Mouse (Mus musculus): ENCODE data around the gene Fabp3.

The Fabp3 gene

GRCm38 (mm10) chr4:130308231-130309081 is at the start of gene Fabp3, which contains the start of gene Gm10570:
Fabp3 (plus strand) TSS chr4:130308595.
Gm10570 (minus strand) TSS chr4:130308674.
- ATAC-seq (ENCODE audit: low TSS enrichment) = peak; percentile 58

- no peak for ATAC-seq (ENCODE audit: low TSS enrichment)
Observed at GRCm38 (mm10) chr4:130260406-130260805, 48.0 kb upstream of the Fabp3 start.

DNA sequence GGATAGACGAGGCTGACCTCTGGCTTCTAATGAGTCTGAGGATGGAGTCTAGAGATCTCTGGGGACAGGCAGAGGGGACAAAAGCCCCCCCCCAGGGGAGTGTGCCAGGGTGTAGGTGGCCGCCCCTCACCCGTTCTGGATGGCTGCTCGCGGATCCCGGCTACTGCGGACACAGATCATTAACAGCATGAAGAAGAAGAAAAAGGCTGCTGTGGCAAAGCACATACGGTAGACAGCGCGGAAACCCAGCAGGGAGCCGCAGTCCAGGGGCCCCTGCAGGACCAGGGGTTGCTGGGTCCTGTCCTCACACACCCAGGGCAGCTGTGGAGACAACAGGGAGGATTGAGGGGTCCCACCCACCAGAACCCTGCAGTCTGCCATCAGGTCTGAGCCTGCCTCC is 44.3 kb upstream of the Fabp3 start:
- ATAC-seq (ENCODE audit: low TSS enrichment) = no peak

GRCm38 (mm10) chr4:130264698-130265349 is 43.6 kb upstream of the Fabp3 start:
- peak; percentile 31; the same call in 1 of the 2 replicates for ATAC-seq (ENCODE audit: low TSS enrichment)

DNA sequence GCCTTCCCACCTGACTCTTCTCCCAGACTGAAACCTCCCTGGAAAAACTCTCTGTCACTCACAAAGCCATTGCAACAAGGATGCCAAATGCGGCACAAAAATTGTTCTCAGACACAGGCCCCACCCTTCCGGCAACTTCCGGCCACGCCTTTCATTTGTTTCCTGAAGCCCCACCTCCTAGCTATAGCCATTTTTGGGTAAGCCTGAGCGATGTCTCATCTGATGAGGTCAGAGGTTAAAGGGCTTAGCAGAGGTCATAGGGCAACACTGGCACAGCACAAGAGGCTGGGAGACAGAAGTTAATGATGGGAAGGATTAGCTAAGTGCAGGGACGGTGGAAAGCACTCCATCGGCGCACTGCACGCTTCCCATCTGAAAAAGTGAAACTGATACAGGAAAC is 41.8 kb upstream of the Fabp3 start:
- ATAC-seq (ENCODE audit: low TSS enrichment) = no peak

GRCm38 (mm10) chr4:130267069-130267468 is 41.3 kb upstream of the Fabp3 start:
- no peak for ATAC-seq (ENCODE audit: low TSS enrichment)

GRCm38 (mm10) chr4:130268736-130269135 is 39.7 kb upstream of the Fabp3 start:
- ATAC-seq (ENCODE audit: low TSS enrichment) = no peak

DNA sequence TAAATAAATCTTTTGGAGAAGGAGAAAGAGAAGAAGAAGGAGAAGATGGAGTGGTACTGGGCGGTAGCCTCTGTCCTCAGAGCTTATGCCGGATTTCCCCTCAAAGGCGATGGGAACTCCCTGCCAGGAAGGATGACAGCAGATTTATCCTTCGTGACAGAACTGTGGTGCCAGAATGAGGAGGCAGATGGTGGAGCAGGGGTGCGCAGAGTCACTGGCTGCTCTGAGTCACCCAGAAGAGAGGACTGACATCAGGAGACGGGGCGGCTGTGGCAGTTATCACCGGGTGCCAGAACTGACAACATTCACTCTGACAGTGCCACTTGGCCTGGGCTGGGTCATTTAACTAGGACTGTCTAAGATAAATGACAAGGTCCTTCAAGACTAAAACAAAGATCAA is 38.3 kb upstream of the Fabp3 start:
- ATAC-seq (ENCODE audit: low TSS enrichment) = peak; percentile 58

DNA sequence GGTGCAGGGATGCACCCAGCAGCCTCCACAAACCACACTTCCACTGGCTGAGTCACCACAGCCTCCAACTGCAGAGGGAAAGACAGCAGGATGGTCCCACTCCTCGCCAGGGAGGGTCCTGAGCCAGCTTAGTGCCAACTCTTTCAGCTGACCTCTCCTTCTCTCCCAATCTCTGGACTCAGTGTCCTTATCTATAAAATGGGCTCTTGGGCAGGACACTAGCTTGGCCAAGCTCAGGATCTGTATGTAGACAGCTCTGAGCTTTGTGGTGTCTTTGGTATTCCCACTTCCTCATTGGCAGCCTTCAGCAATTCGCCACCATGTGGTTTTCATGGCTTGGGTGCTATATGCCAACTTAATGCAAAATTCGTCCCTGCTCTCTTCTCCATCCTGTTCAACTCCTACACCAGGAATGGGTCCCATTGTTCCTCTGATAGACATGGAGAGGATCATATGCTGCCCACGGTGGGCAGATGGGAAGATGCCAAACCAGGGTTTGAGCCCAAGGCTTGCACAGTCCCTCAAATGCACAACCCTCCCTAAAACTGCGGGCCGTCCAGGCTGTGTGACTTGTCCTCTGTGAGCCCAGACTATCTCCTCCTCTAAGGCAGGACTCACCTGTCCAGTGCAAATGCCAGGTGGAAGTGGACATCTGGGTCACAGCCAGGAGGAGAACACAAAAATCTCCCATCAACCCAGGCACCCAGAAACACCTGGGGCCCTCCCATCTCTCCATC is 37.6 kb upstream of the Fabp3 start:
- ATAC-seq (ENCODE audit: low TSS enrichment) = peak; percentile 17; the same call in 1 of the 2 replicates

GRCm38 (mm10) chr4:130273698-130274345 is 34.6 kb upstream of the Fabp3 start:
- ATAC-seq (ENCODE audit: low TSS enrichment) = peak; percentile 77

- no peak for ATAC-seq (ENCODE audit: low TSS enrichment)
Observed at GRCm38 (mm10) chr4:130274346-130275015, 33.9 kb upstream of the Fabp3 start.

DNA sequence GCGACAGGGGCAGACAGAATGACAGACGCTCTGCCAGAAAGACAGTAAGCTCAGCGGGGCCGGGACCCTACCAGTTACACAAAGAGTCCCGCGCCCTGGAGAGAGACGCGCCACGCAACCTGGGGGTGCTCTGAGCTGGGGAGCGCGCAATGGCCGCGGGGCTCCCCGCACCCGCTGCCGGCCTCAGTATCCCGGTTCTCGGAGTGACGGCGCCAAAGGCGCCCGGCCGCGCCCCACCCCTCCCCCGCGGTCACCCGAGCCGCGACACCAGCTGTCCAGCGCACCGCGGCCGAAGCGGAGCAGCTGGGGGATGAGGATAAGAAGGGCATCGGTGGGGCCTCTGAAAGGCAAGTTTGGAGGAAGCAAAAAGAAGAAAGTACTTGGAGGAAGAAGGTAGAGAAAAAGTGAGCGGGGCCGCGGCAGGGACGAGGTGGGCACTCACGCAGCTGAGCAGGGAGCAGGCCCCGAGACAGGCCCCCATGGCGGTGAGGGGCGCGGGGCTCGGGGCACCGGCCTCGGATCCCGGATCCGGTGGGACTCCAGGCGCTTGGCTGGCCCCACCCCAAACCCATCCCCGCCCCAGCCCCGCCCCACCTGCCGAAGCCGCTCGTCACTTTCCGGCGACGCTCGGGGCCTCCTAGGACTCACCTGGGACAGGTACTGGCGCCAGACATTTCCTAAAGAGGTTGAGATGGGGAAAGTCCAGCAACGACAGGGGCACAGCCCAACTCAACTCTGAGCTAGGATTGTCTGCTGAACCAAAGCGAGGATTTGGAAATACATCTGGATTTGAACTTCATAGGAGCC is 33.2 kb upstream of the Fabp3 start:
- ATAC-seq (ENCODE audit: low TSS enrichment) = no peak

- ATAC-seq (ENCODE audit: low TSS enrichment) = no peak
Observed at GRCm38 (mm10) chr4:130275823-130276105, 32.6 kb upstream of the Fabp3 start.

DNA sequence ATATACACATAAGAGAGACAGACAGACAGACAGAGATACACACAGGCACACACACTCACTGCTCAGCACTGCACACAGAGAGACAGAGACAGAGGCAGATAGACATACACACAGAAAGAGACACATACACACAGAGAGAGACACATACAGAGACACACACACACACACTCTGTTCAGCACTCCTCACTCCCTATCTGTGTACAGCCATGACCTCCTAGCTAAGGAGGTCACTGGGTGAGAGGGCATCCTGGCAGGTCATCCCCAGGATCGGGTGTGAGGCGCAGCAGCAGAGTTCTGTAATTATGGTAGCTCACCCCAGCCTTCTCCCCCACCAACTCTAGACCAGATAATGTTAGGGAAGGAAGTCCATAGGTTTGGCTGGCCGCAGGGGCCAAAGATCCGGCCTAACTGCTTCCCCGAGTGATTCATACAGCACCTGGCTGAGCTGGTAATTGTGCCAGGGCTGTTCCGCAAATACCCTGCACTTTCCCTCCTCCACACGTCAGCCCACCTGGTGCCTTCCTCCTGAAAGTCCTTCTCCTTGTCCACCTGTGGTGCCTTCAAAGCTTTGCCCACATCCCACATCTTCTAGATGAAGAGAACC is 31.7 kb upstream of the Fabp3 start:
- ATAC-seq (ENCODE audit: low TSS enrichment) = no peak

- no peak for ATAC-seq (ENCODE audit: low TSS enrichment)
Observed at GRCm38 (mm10) chr4:130279105-130279504, 29.3 kb upstream of the Fabp3 start, which contains the start of gene Serinc2. Serinc2 (minus strand) TSS chr4:130279205.

- no peak for ATAC-seq (ENCODE audit: low TSS enrichment)
Observed at GRCm38 (mm10) chr4:130282856-130283255, 25.5 kb upstream of the Fabp3 start.

- no peak for ATAC-seq (ENCODE audit: low TSS enrichment)
Observed at GRCm38 (mm10) chr4:130283826-130284225, 24.6 kb upstream of the Fabp3 start.

DNA sequence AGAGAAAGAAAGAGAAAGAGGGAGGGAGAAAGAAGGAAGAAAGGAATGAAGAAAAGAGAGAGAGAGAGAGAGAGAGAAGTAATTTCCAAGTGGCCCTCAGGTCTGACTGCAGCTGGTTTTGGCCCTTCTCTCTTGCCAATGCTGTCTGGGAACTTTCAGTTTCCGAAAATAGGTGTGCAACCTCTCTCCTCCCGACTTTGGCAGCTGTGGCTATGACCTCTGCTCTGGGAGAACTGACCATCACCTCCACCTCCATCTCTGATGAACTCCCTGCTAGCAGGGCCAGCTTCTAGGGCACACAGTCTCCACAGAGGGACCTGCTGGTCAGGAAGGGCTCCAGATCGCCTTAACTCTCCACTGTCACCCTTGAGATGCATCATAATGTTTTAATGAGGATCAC is 21.9 kb upstream of the Fabp3 start:
- ATAC-seq (ENCODE audit: low TSS enrichment) = no peak

DNA sequence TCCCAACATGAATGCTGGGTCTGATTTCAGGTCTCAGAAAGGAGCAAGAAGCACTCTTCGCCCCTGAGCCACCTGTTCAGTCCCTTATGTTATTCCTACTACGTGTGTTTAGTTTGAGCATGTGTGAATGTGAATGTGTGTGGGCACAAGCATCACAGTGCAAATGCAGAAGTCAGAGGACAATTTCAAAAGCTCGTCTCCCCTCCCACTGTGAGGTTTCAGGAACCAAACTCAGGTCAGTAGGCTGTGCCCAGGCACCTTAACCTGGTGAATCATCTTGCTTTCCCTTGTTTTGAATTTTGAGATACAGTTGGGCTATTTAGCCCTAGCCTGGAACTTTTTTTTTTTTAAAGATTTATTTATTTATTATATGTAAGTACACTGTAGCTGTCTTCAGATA is 18.6 kb upstream of the Fabp3 start:
- ATAC-seq (ENCODE audit: low TSS enrichment) = no peak

DNA sequence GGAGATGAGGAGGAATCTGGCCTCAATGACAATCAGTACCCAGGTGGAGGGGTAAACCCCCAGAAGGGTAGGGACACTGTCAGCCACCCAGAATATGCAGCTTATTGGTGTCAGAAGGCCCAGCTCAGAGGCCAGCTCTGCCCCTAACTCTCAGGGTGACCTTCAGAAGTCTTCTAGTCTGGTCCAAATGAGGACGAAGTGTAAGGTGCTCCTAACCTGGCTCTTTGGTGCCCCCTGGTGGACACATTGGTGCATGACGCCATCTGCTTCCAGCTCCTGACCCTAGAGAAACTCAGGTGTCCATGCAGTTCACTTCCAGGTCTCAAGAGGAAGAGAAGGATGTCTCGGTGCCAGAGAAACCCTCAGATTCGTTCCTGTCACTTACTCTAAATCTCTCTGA is 16.1 kb upstream of the Fabp3 start:
- peak; percentile 44; the same call in 1 of the 2 replicates for ATAC-seq (ENCODE audit: low TSS enrichment)
